Mouse (Mus musculus): Measurements from ENCODE around the gene Pltp. TPM values are rescaled to one million over a fixed set of nuclear protein-coding genes. Genes with fewer than 3 reads are reported as not detected.
A peak's percentile ranks its signal among the peaks of the same experiment; 100 is the strongest.

The Pltp gene
- polyA plus RNA-seq (2016; fragmentation: Nextera tagmentation; extraction: Ambion mirVana) = 20.2 and 24.9 TPM in 2 replicates

DNA sequence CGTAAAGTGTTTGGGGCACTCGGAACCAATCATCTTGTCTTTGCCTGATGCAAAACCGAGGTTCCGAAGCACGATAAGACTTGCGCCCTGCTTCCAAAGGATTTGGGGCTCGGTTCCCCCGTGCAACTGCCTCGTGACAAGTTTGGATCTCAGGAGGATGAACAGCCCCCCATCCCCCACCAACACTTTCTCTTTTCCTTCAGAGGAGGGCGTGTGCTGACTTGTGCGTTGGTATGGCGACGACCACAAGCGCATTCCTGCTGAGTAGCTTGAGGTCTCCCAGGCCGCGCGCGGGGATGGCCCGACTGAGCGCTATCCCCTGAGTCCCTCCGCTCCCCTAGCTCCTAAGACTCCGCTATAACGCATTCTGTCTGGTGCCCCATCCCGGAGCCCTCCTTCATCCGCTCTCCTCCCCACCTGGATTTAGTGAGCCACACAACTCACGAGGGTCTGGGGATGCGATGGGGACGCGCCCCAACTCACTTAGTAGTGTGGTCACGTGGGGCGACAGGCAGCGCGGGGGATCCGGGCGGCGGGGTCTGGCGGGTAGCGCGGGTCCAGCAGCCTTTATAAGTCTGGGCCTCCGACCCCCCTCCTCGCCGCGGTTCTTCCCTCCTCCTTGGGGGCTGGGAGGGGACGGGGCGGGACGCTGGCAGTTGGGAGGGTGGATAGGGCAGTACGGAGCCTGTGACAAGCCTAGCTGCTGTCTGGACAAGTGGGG, at the start of gene Pltp:
Gene Pltp (minus strand): TSS at position 611 of the 721 bp plus-strand sequence.
- peak; percentile 74 for DNase-seq (ENCODE audit: low spot score)
- Histone ChIP-seq H3K9me3 (replicated peaks) (no peaks in the 10 kb centered on the region), H3K4me1 (peaks cover 43% of the 10 kb centered on the region), H3K27ac (peak within 1 kb of the TSS; percentile 65), H3K27me3 (ENCODE audit: low read depth, poor library complexity, severe bottlenecking) (peaks cover 71% of the 10 kb centered on the region), H3K4me3 (peak within 1 kb of the TSS; percentile 67), H3K36me3 (no peaks in the 10 kb centered on the region)
- WGBS = under 1% methylated on average over 47 of the region's 47 CpGs

DNA sequence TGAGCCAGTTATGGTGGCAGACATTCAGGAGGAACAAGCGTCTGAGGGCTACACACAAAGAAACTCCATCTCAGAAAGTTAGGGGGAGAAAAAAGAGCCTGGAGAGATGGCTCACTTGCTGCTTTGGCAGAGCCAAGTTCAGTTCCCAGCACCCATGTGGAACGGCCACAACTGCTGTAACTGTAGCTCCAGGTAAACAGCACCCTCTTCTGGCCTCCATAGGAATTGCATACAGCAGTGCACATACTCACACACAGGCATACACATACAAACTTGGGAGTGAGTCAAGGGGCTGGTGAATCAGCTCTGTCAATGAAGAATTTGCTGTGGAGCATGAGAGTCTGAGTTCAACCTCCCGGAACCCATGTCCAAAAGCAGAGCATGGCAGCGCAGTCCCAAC, 48.6 kb upstream of the Pltp start:
- Histone ChIP-seq H3K36me3 (peaks cover 88% of the 10 kb centered on the region), H3K27me3 (ENCODE audit: low read depth, poor library complexity, severe bottlenecking) (no peaks in the 10 kb centered on the region), H3K27ac (no peak overlapping the region), H3K9me3 (replicated peaks) (peaks cover 3% of the 10 kb centered on the region; the same call in 1 of the 2 replicates), H3K4me3 (no peak overlapping the region), H3K4me1 (peaks cover 16% of the 10 kb centered on the region)
- no peak for DNase-seq (ENCODE audit: low spot score)
- 98% methylated on average over 4 of the region's 4 CpGs for WGBS

DNA sequence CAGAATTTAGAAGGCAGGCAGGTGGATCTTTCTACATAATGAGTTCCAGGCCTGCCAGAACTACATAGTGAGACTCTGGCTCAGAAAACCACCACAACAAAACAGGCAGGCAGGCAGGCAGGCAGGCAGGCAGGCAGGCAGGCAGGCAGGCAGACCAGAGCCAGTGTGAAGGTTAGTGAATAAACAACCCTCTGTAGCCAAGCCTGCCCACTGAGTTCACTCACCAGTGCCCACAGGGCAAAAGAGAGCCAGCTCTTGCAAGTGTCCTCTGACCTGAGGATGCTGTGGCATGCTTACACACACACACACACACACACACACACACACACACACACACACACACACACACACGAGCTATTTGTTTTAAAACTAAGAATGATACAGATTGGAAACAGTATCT, 46.0 kb upstream of the Pltp start:
- H3K4me3 ChIP-seq = no peak overlapping the region
- WGBS = 78% methylated on average over 1 of the region's 1 CpGs
- H3K27me3 ChIP-seq (ENCODE audit: low read depth, poor library complexity, severe bottlenecking) = no peaks in the 10 kb centered on the region
- H3K27ac ChIP-seq = no peak overlapping the region
- no peak for DNase-seq (ENCODE audit: low spot score)
- peaks cover 3% of the 10 kb centered on the region; the same call in 1 of the 2 replicates for H3K9me3 ChIP-seq (replicated peaks)
- H3K4me1 ChIP-seq = no peaks in the 10 kb centered on the region
- H3K36me3 ChIP-seq = peaks cover 100% of the 10 kb centered on the region

DNA sequence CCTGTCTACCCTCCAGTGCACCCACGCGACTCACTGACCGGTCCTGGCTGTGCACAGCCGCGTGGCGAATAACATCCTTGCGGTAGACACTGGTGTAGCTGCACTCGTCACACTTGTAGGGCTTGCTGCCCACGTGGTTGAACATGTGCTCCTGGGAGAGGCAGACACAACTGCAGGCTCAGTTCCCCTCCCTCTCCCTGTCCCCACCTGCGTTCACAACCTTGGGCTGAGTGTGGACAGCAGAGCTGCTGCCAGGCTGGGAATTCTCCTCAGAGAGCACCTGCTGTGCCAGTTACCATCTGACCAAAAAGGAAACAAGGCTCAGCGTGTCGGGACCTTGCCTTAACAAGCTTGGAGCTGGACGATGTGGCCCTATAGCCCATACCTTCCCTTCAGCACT, 43.9 kb upstream of the Pltp start:
- no peak overlapping the region for H3K4me3 ChIP-seq
- WGBS = 93% methylated on average over 13 of the region's 13 CpGs
- peaks cover 3% of the 10 kb centered on the region; the same call in 1 of the 2 replicates for H3K9me3 ChIP-seq (replicated peaks)
- H3K36me3 ChIP-seq = peaks cover 100% of the 10 kb centered on the region
- no peak overlapping the region for H3K27ac ChIP-seq
- no peak for DNase-seq (ENCODE audit: low spot score)
- no peaks in the 10 kb centered on the region for H3K4me1 ChIP-seq
- H3K27me3 ChIP-seq (ENCODE audit: low read depth, poor library complexity, severe bottlenecking) = no peaks in the 10 kb centered on the region

DNA sequence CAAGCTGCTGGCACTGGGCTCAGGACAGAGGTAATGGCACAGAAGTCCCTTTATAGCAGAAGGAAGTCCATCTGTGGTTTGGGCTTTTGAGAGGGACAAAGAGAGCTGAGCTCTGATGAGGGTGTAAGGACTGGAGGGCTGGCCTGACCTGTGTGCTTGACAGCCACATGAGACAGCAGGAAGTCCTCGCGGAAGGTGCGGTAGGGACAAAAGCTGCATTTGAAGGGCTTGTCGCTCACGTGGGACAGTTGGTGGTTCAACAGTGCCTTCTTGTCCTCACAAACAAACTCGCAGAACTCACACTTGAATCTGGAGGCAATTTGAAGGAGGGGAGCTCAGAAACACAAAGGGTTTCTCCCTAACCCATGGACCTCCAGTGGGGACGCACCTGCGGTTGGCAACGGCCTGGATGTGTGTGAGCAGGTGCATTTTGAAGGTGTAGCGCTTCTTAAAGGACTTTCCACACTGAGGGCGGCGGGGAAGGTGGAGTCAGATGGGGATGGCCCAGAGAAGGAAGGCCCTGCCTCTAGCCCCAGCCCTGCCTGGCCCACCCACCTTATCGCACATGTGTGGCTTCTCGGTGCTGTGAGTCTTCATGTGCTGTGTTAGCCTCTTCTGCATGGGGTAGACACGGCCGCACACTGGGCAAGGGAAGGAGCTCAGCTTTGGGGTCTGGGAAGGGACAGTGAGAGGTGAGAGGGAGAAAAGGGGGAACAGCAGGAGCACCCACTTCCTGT, 42.4 kb upstream of the Pltp start:
- Histone ChIP-seq H3K9me3 (replicated peaks) (no peaks in the 10 kb centered on the region), H3K36me3 (peaks cover 100% of the 10 kb centered on the region), H3K4me3 (no peak overlapping the region), H3K27ac (no peak overlapping the region), H3K27me3 (ENCODE audit: low read depth, poor library complexity, severe bottlenecking) (no peaks in the 10 kb centered on the region), H3K4me1 (no peaks in the 10 kb centered on the region)
- WGBS = 96% methylated on average over 16 of the region's 16 CpGs
- no peak for DNase-seq (ENCODE audit: low spot score)

DNA sequence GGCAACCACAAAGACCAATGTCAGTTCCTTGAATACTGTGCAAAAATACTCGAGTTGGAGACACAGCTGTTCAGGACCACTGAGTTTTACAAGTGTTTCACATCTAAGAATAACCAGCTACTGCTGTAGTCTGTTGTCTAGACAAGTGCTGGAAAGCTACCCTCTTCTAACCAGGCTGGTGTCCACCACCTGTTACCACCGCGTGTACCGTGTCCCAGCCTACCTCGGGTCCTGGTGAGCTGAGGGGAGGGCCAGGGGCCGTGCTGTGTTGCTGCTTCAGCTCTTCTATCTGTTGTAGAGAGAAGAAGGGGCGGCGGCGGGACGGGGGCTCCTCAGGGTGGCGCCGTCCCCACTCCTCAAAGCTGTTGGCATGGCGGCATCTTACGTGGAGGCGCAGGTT, 41.5 kb upstream of the Pltp start:
- Histone ChIP-seq H3K9me3 (replicated peaks) (no peaks in the 10 kb centered on the region), H3K36me3 (peaks cover 100% of the 10 kb centered on the region), H3K4me3 (no peak overlapping the region), H3K27ac (no peak overlapping the region), H3K4me1 (no peaks in the 10 kb centered on the region), H3K27me3 (ENCODE audit: low read depth, poor library complexity, severe bottlenecking) (no peaks in the 10 kb centered on the region)
- no peak for DNase-seq (ENCODE audit: low spot score)
- WGBS = 95% methylated on average over 15 of the region's 15 CpGs

DNA sequence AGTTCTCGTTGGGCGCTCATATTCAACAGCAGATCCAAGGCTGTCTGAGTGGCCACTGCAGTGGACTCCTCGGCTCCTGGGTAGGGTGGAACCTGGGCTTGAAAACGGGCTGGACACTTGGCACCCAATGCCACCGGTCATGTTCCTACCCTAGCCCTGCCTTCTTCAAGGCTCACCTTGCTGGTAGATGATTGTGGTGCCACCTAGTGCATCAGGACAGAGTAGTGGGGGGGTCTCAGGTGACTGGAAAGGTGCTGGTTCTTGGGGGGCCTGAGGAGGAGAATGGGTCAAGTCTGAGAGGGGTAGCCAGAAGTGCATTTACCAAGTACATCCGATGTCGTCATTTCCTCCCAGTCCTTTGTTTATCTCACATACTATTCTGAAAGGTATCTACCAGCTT, 40.5 kb upstream of the Pltp start:
- H3K4me1 ChIP-seq = no peaks in the 10 kb centered on the region
- H3K4me3 ChIP-seq = no peak overlapping the region
- H3K27ac ChIP-seq = no peak overlapping the region
- peaks cover 100% of the 10 kb centered on the region for H3K36me3 ChIP-seq
- no peaks in the 10 kb centered on the region for H3K9me3 ChIP-seq (replicated peaks)
- no peak for DNase-seq (ENCODE audit: low spot score)
- no peaks in the 10 kb centered on the region for H3K27me3 ChIP-seq (ENCODE audit: low read depth, poor library complexity, severe bottlenecking)
- 97% methylated on average over 7 of the region's 7 CpGs for WGBS

DNA sequence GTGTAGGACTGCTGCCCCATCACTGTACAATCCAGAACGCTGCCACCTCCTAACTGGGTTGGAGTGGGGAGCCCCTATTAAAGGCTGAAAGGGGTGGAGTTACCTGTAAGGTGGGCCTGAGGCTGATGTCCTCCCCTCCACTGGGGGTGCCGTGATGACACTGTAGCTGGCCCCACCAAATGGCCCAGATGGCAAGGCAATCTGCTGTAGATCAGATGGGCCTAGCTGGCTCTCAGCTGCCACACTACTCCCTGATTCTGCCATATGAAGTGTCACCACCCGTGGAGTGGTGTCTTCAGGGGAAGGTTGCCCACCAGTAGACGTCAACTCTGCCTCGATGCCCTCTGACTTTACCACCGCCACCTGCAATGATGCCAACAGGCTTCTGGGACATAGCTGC, 38.4 kb upstream of the Pltp start:
- no peaks in the 10 kb centered on the region for H3K4me1 ChIP-seq
- no peaks in the 10 kb centered on the region for H3K27me3 ChIP-seq (ENCODE audit: low read depth, poor library complexity, severe bottlenecking)
- H3K27ac ChIP-seq = no peak overlapping the region
- no peak for DNase-seq (ENCODE audit: low spot score)
- H3K4me3 ChIP-seq = no peak overlapping the region
- 92% methylated on average over 6 of the region's 6 CpGs for WGBS
- H3K9me3 ChIP-seq (replicated peaks) = no peaks in the 10 kb centered on the region
- peaks cover 100% of the 10 kb centered on the region for H3K36me3 ChIP-seq

DNA sequence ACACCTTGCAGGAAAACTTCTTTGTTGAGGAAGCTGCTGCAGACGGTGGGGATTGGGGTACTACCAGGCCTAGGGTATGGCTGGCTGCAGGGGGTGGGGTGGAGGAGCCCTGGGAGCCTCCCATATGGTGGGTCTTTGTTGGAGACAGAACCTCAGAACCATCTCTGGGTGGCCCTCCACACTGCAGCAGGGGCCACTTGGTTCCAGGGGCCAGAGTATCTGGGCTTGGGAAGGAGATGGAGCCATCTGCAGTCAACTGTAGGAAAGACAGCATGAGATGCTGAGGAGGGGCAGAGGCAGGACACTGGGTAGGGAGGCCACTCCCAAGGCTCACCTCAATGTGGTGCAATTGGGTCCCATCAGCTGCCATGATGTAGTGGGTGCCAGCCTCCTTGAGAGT, 37.1 kb upstream of the Pltp start:
- DNase-seq (ENCODE audit: low spot score) = no peak
- H3K4me3 ChIP-seq = no peak overlapping the region
- 80% methylated on average over 1 of the region's 1 CpGs for WGBS
- no peaks in the 10 kb centered on the region for H3K27me3 ChIP-seq (ENCODE audit: low read depth, poor library complexity, severe bottlenecking)
- H3K27ac ChIP-seq = no peak overlapping the region
- peaks cover 100% of the 10 kb centered on the region for H3K36me3 ChIP-seq
- no peaks in the 10 kb centered on the region for H3K4me1 ChIP-seq
- H3K9me3 ChIP-seq (replicated peaks) = no peaks in the 10 kb centered on the region

DNA sequence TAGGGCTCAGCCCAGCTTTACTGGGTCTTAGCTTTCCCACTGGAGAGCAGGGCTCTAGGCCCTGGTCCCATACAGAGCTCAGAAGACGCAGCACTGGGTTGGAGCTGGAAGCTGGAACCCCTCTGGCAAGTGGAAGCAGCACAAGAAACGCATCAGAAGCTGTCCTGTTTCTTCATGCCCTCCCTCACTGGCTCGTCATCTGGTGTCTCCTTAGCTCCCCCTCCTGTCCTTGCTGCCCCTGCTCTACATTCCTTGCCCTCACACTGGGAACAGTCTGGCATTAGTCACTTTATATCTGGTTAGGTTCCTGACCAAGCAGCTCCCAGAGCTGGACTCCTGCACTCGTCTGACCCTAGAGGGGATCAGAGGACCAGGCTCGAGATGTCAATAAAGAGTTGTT, 36.5 kb upstream of the Pltp start:
- peaks cover 100% of the 10 kb centered on the region for H3K36me3 ChIP-seq
- H3K4me3 ChIP-seq = no peak overlapping the region
- H3K27ac ChIP-seq = no peak overlapping the region
- no peaks in the 10 kb centered on the region for H3K9me3 ChIP-seq (replicated peaks)
- H3K4me1 ChIP-seq = no peaks in the 10 kb centered on the region
- H3K27me3 ChIP-seq (ENCODE audit: low read depth, poor library complexity, severe bottlenecking) = no peaks in the 10 kb centered on the region
- WGBS = 74% methylated on average over 5 of the region's 5 CpGs
- DNase-seq (ENCODE audit: low spot score) = no peak

DNA sequence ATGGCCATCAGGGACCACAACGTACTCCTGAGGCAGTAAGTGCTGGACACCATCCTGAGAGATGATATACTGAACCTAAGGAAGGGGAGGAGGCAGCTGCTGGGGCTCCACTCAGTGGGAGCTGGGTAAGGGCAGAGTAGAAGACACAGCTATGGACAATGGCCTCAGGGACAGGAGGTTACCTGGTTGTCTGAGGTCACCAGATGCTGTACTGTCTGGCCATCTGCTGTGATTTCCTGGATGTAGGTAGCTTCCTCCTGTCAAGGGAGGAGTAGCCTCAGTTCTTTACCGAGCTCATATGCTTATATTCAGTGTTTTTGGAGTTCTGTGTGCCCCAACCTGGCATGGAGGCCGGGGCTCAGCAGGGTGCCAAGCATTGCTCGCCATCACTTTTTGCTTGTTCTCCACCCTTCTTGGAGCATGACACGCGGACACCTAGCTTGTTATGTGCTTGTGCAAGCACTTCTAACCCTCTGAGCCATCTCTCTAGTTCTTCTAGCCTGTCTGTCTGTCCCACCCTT, 35.2 kb upstream of the Pltp start:
- Histone ChIP-seq H3K27me3 (ENCODE audit: low read depth, poor library complexity, severe bottlenecking) (no peaks in the 10 kb centered on the region), H3K27ac (no peak overlapping the region), H3K36me3 (peaks cover 100% of the 10 kb centered on the region), H3K4me3 (no peak overlapping the region), H3K9me3 (replicated peaks) (no peaks in the 10 kb centered on the region), H3K4me1 (no peaks in the 10 kb centered on the region)
- DNase-seq (ENCODE audit: low spot score) = no peak
- WGBS = 94% methylated on average over 6 of the region's 6 CpGs

DNA sequence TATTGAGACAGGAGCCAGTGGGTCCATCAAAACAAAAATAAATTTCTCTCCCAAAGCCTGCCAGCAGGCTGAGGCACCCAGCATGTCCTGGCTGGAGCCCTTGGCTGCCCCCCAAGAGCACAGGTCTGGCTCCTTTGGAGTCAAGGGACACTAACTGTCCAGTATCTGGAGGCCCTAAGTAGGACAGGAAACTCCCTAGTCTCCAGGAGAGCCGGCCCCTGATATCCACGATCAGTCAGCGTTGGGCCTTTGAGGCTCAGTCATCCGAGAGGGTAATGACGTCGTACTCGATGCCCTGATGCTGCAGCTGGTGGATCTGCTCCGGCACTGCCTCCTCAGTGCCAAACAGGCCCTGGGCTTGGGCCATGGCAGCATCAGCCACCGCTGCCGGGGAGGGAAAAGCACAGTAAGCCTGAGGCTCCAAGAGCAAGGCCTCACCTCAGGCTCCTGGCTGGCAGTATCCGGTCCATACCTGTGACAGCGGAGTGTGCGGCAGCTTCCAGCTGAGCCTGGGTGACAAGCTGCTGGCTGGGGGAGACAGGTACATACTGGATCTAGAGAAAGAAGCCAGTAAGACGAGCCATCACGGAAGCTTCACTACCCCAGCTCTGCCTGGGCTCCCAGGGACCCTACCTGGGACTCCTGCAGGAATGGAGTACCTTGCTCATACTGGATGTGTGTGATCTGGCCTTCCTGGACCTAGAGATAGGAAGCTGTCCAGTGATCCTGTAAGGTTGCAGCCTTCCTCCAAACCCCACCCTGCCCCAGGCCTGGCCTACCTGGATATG, 34.6 kb upstream of the Pltp start:
- H3K9me3 ChIP-seq (replicated peaks) = no peaks in the 10 kb centered on the region
- H3K27me3 ChIP-seq (ENCODE audit: low read depth, poor library complexity, severe bottlenecking) = no peaks in the 10 kb centered on the region
- H3K4me3 ChIP-seq = no peak overlapping the region
- no peak for DNase-seq (ENCODE audit: low spot score)
- no peaks in the 10 kb centered on the region for H3K4me1 ChIP-seq
- no peak overlapping the region for H3K27ac ChIP-seq
- peaks cover 100% of the 10 kb centered on the region for H3K36me3 ChIP-seq
- WGBS = 94% methylated on average over 15 of the region's 15 CpGs
